Mouse (Mus musculus) forebrain, embryonic 11.5 days (tissue): ENCODE results near the gene Ruvbl1. TPM values are rescaled to one million over a fixed set of nuclear protein-coding genes. Genes with fewer than 3 reads are reported as not detected.

Experiments
- ATAC-seq: fragments of 200-750 bp; cut with Nextera tagmentation; replicated peaks from 2 replicates; pipeline ENCODE4 v1.8.0; 2017; ENCODE audit warnings: moderate TSS enrichment; ENCODE audit not compliant: low FRiP score
- DNase-seq: peaks from one replicate; pipeline ENCODE4 v3.0.0-alpha.2; 2017; ENCODE audit warnings: low spot score
- H3K27ac ChIP-seq: fragments of 300-500 bp; sonication (generic); 2 replicates; pipeline ENCODE4 v1.5.1; 2014; ENCODE audit warnings: low read depth, low read length
- H3K27me3 ChIP-seq: fragments of 300-500 bp; sonication (generic); 2 replicates; pipeline ENCODE4 v1.6.1; 2014; ENCODE audit warnings: mild to moderate bottlenecking, low read length, mixed read lengths; ENCODE audit not compliant: control insufficient read depth, insufficient read depth
- H3K36me3 ChIP-seq: fragments of 300-500 bp; sonication (generic); 2 replicates; pipeline ENCODE4 v1.6.1; 2014; ENCODE audit warnings: mild to moderate bottlenecking, low read length, moderate library complexity, mixed read lengths; ENCODE audit not compliant: control insufficient read depth, insufficient read depth
- H3K4me1 ChIP-seq: fragments of 300-500 bp; sonication (generic); replicated peaks from 2 replicates; pipeline ENCODE4 v1.6.1; 2014; ENCODE audit warnings: low read length, mixed read lengths; ENCODE audit not compliant: control insufficient read depth, insufficient read depth
- H3K4me2 ChIP-seq: fragments of 300-500 bp; sonication (generic); 2 replicates; pipeline ENCODE4 v1.6.1; 2014; ENCODE audit warnings: low read depth, mild to moderate bottlenecking, low read length, moderate library complexity, mixed read lengths; ENCODE audit not compliant: severe bottlenecking
- H3K4me3 ChIP-seq: fragments of 300-500 bp; sonication (generic); 2 replicates; pipeline ENCODE4 v1.5.1; 2014; ENCODE audit warnings: low read depth, low read length
- H3K9ac ChIP-seq: fragments of 300-500 bp; sonication (generic); 2 replicates; pipeline ENCODE4 v1.6.1; 2014; ENCODE audit warnings: low read length
- H3K9me3 ChIP-seq: fragments of 300-500 bp; sonication (generic); 2 replicates; pipeline ENCODE4 v1.6.1; 2016; ENCODE audit warnings: low read length, mixed read lengths; ENCODE audit not compliant: control insufficient read depth
- WGBS: fragments of 180-500 bp; shearing (Covaris S2); extraction: QIAGEN DNeasy Blood & Tissue Kit; methylation state at CpG from one replicate; pipeline ENCODE4 v1.1.7; 2014; 5-methylcytosine and 5-hydroxymethylcytosine counted together
- polyA plus RNA-seq: library from polyadenylated mRNA; unstranded; fragments of >200 nt; fragmentation: Nextera tagmentation; extraction: Ambion mirVana; gene quantifications from 2 replicates; pipeline ENCODE4 v1.2.1, GENCODE M21; 2014

Gene Ruvbl1
- polyA plus RNA-seq, result 166 and 175 TPM in 2 replicates

- under 1% methylated on average over 39 of the region's 42 CpGs for whole genome bisulfite sequencing
- DNase-seq (peak; percentile 91), ATAC-seq (peak; percentile 99)
- Histone ChIP-seq H3K27ac (no peak within 1 kb of the TSS), H3K36me3 (no peaks in the 10 kb centered on the region; the same call in 1 of the 2 replicates), H3K9me3 (no peaks in the 10 kb centered on the region), H3K4me1 (peaks cover 2% of the 10 kb centered on the region; the same call in 1 of the 2 replicates), H3K4me2 (peak within 1 kb of the TSS; percentile 81), H3K27me3 (no peaks in the 10 kb centered on the region), H3K4me3 (peak within 1 kb of the TSS; percentile 69), H3K9ac (peak within 1 kb of the TSS; percentile 73)
Measured at GRCm38 (mm10) chr6:88465181-88465920, at the start of gene Ruvbl1. Gene Ruvbl1 (plus strand): TSS chr6:88465409.

- no peak overlapping the region for H3K4me3 ChIP-seq
- DNase-seq (peak; percentile 73), ATAC-seq (no peak)
- H3K9me3 ChIP-seq, result no peaks in the 10 kb centered on the region
- 71% methylated on average over 7 of the region's 7 CpGs for WGBS
- H3K4me2 ChIP-seq, result no peak overlapping the region
- H3K9ac ChIP-seq, result no peak overlapping the region
- no peak overlapping the region for H3K27ac ChIP-seq
- H3K4me1 ChIP-seq, result no peaks in the 10 kb centered on the region; the same call in 1 of the 2 replicates
- H3K36me3 ChIP-seq, result no peaks in the 10 kb centered on the region
- H3K27me3 ChIP-seq, result no peaks in the 10 kb centered on the region
Measured at GRCm38 (mm10) chr6:88416130-88416758, 49.0 kb upstream of the Ruvbl1 start.

GRCm38 (mm10) chr6:88431202-88431601 lies 34.0 kb upstream of the Ruvbl1 start:
- peak; percentile 51 for DNase-seq
- H3K4me1 ChIP-seq, result no peaks in the 10 kb centered on the region
- H3K27ac ChIP-seq, result no peak overlapping the region
- no peak for ATAC-seq
- H3K27me3 ChIP-seq, result no peaks in the 10 kb centered on the region
- 29% methylated on average over 4 of the region's 4 CpGs for WGBS
- no peaks in the 10 kb centered on the region for H3K36me3 ChIP-seq
- no peak overlapping the region for H3K4me3 ChIP-seq
- no peak overlapping the region for H3K9ac ChIP-seq
- no peaks in the 10 kb centered on the region for H3K9me3 ChIP-seq
- no peak overlapping the region for H3K4me2 ChIP-seq

GRCm38 (mm10) chr6:88435609-88436008 lies 29.6 kb upstream of the Ruvbl1 start:
- 91% methylated on average over 7 of the region's 7 CpGs for WGBS
- no peak for ATAC-seq

GRCm38 (mm10) chr6:88439056-88439455 lies 26.2 kb upstream of the Ruvbl1 start:
- Histone ChIP-seq H3K27ac (no peak overlapping the region), H3K4me3 (no peak overlapping the region), H3K9ac (no peak overlapping the region), H3K36me3 (no peaks in the 10 kb centered on the region), H3K4me1 (no peaks in the 10 kb centered on the region), H3K4me2 (no peak overlapping the region), H3K27me3 (no peaks in the 10 kb centered on the region), H3K9me3 (no peaks in the 10 kb centered on the region)
- WGBS, result 92% methylated on average over 4 of the region's 4 CpGs
- no peak for DNase-seq
- no peak for ATAC-seq

More at GRCm38 (mm10) chr6:88435609-88436008, 29.6 kb upstream of the Ruvbl1 start:
- no peak overlapping the region for H3K27ac ChIP-seq
- DNase-seq, result no peak
- no peaks in the 10 kb centered on the region for H3K36me3 ChIP-seq
- H3K4me3 ChIP-seq, result no peak overlapping the region
- no peak overlapping the region for H3K4me2 ChIP-seq
- H3K27me3 ChIP-seq, result no peaks in the 10 kb centered on the region
- no peak overlapping the region for H3K9ac ChIP-seq
- H3K4me1 ChIP-seq, result no peaks in the 10 kb centered on the region
- H3K9me3 ChIP-seq, result no peaks in the 10 kb centered on the region

GRCm38 (mm10) chr6:88442551-88442950 lies 22.7 kb upstream of the Ruvbl1 start:
- WGBS, result 73% methylated on average over 3 of the region's 3 CpGs
- no peak overlapping the region for H3K4me3 ChIP-seq
- H3K4me1 ChIP-seq, result peaks cover 7% of the 10 kb centered on the region; the same call in 1 of the 2 replicates
- no peaks in the 10 kb centered on the region for H3K36me3 ChIP-seq
- H3K4me2 ChIP-seq, result no peak overlapping the region
- H3K27me3 ChIP-seq, result no peaks in the 10 kb centered on the region
- no peaks in the 10 kb centered on the region for H3K9me3 ChIP-seq
- H3K9ac ChIP-seq, result no peak overlapping the region
- DNase-seq (no peak), ATAC-seq (no peak)
- H3K27ac ChIP-seq, result no peak overlapping the region

GRCm38 (mm10) chr6:88443446-88443845 lies 21.8 kb upstream of the Ruvbl1 start:
- no peak overlapping the region for H3K27ac ChIP-seq
- WGBS, result 86% methylated on average over 3 of the region's 3 CpGs
- DNase-seq, result no peak

GRCm38 (mm10) chr6:88444076-88444750 lies 21.0 kb upstream of the Ruvbl1 start:
- no peak overlapping the region for H3K4me2 ChIP-seq
- WGBS, result 87% methylated on average over 7 of the region's 7 CpGs
- H3K4me1 ChIP-seq, result peaks cover 7% of the 10 kb centered on the region; the same call in 1 of the 2 replicates
- no peak for ATAC-seq
- H3K27me3 ChIP-seq, result no peaks in the 10 kb centered on the region
- H3K36me3 ChIP-seq, result no peaks in the 10 kb centered on the region
- no peaks in the 10 kb centered on the region for H3K9me3 ChIP-seq
- no peak overlapping the region for H3K4me3 ChIP-seq
- H3K9ac ChIP-seq, result no peak overlapping the region
- no peak for DNase-seq
- H3K27ac ChIP-seq, result no peak overlapping the region

More at GRCm38 (mm10) chr6:88443446-88443845, 21.8 kb upstream of the Ruvbl1 start:
- H3K9me3 ChIP-seq, result no peaks in the 10 kb centered on the region
- ATAC-seq, result no peak
- no peaks in the 10 kb centered on the region for H3K27me3 ChIP-seq
- no peaks in the 10 kb centered on the region for H3K36me3 ChIP-seq
- no peak overlapping the region for H3K9ac ChIP-seq
- no peak overlapping the region for H3K4me3 ChIP-seq
- H3K4me1 ChIP-seq, result peaks cover 7% of the 10 kb centered on the region; the same call in 1 of the 2 replicates
- no peak overlapping the region for H3K4me2 ChIP-seq
